Mouse (Mus musculus) small intestine, adult 2 months (tissue): ENCODE measurements around the gene Chmp3.

ENCODE experiments used
- CTCF ChIP-seq: fragments of 200-500 bp; IDR thresholded peaks from 2 replicates; pipeline ENCODE4 v1.5.1; 2012; ENCODE audit warnings: low read depth, mild to moderate bottlenecking, control low read depth, inconsistent platforms, low read length, moderate library complexity, mixed read lengths; ENCODE audit not compliant: insufficient replicate concordance, insufficient read length; ENCODE audit errors: extremely low read depth
- POLR2A ChIP-seq: fragments of 200-500 bp; IDR thresholded peaks from 2 replicates; pipeline ENCODE4 v1.6.1; 2012; ENCODE audit warnings: low read depth, mild to moderate bottlenecking, control low read depth, inconsistent platforms, low read length, moderate library complexity

DNA sequence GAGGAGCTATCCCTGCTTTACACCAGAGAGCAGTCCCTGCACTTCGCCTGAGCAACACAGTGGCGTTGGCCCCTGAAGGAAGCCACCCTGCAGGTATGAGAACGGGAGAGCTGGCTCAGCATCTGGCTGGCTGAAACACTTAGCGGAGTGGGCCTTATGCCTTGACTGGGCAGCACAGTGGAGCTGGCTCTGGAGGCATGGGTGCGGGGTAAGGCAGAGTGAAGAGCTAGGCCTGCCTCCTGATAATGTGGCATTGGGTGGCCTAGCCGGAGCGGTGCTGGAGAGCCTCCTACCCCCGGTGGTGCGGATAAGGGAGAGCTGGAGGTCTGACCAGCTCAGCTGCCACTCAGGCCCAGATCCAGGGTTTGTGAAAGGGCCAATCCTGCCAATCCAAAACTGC is 15.8 kb upstream of the Chmp3 start:
- TF ChIP-seq CTCF (no peak), POLR2A (no peak)
